Mouse (Mus musculus) liver, embryonic 15.5 days (tissue): Measurements from ENCODE around the gene Ano1. TPM values are rescaled to one million over a fixed set of nuclear protein-coding genes. Genes with fewer than 3 reads are reported as not detected.

Experiments
- ATAC-seq: fragments of 200-750 bp; cut with Nextera tagmentation; 2 replicates; pipeline ENCODE4 v1.8.0; 2017; ENCODE audit warnings: moderate number of reproducible peaks, mild to moderate bottlenecking, moderate library complexity; ENCODE audit not compliant: insufficient read depth
- H3K27ac ChIP-seq: fragments of 300-500 bp; sonication (generic); replicated peaks from 2 replicates; pipeline ENCODE4 v1.5.1; 2015; ENCODE audit warnings: mild to moderate bottlenecking, inconsistent platforms
- H3K27me3 ChIP-seq: fragments of 300-500 bp; sonication (generic); 2 replicates; pipeline ENCODE4 v1.6.1; 2015; ENCODE audit warnings: mild to moderate bottlenecking, inconsistent platforms
- H3K36me3 ChIP-seq: fragments of 300-500 bp; sonication (generic); replicated peaks from 2 replicates; pipeline ENCODE4 v1.6.1; 2015; ENCODE audit warnings: moderate library complexity, mild to moderate bottlenecking, inconsistent platforms
- H3K4me1 ChIP-seq: fragments of 300-500 bp; sonication (generic); replicated peaks from 2 replicates; pipeline ENCODE4 v1.6.1; 2015; ENCODE audit warnings: inconsistent platforms
- H3K4me2 ChIP-seq: fragments of 300-500 bp; sonication (generic); 2 replicates; pipeline ENCODE4 v1.6.1; 2015; ENCODE audit warnings: moderate library complexity, mild to moderate bottlenecking, inconsistent platforms
- H3K4me3 ChIP-seq: fragments of 300-500 bp; sonication (generic); replicated peaks from 2 replicates; pipeline ENCODE4 v1.5.1; 2015; ENCODE audit warnings: mild to moderate bottlenecking, inconsistent platforms
- H3K9ac ChIP-seq: fragments of 300-500 bp; sonication (generic); 2 replicates; pipeline ENCODE4 v1.6.1; 2015; ENCODE audit warnings: moderate library complexity, mild to moderate bottlenecking, inconsistent platforms
- H3K9me3 ChIP-seq: fragments of 300-500 bp; sonication (generic); replicated peaks from 2 replicates; pipeline ENCODE4 v1.6.1; 2016; ENCODE audit warnings: inconsistent platforms
- WGBS: fragments of 180-500 bp; shearing (Covaris S2); methylation state at CpG from one replicate; pipeline ENCODE4 v1.1.7; 2015; ENCODE audit warnings: mixed read lengths; ENCODE audit not compliant: insufficient replicate concordance; 5-methylcytosine and 5-hydroxymethylcytosine counted together
- polyA plus RNA-seq: library from polyadenylated mRNA; unstranded; fragments of >200 nt; fragmentation: Nextera tagmentation; extraction: Ambion mirVana; gene quantifications from 2 replicates; pipeline ENCODE4 v1.2.1, GENCODE M21; 2015

Ano1 gene
- polyA plus RNA-seq, 1 experiment from 2014 or later, result 1.4 TPM

- Histone ChIP-seq H3K27ac (0 out of 2 replicates have a peak overlapping the region, but pooled peaks have one; percentile 88), H3K9me3 (no peaks in the 10 kb centered on the region), H3K4me1 (peaks cover 51% of the 10 kb centered on the region), H3K4me2 (no peak overlapping the region), H3K9ac (no peak overlapping the region), H3K36me3 (no peaks in the 10 kb centered on the region), H3K4me3 (no peak overlapping the region), H3K27me3 (no peaks in the 10 kb centered on the region)
- ATAC-seq, result no peak
- WGBS, result 74% methylated on average over 4 of the region's 4 CpGs
Observed at GRCm38 (mm10) chr7:144746466-144746865, 5.3 kb downstream of the Ano1 start.

DNA sequence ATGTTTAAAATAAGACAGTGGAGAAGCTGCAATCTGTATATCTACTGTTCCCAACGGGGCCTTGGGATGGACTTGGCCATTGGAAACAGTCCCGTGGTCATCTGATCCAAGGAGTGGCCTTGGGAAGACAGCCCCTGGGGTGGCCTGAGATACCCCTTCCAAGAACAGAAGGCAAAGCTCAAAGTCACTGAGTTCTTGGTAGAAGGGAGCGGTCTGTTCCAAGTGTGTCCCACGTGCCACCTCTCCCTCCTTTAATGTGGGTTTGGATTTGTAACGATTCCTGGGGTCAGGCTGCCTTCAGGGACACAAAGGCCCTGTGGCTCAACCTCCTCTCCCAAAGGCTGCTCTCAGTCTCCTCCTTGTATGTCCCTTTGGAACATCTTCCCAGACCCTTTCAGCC is 7.9 kb downstream of the Ano1 start:
- H3K9ac ChIP-seq, result no peak overlapping the region
- no peak overlapping the region for H3K4me3 ChIP-seq
- WGBS, result 77% methylated on average over 5 of the region's 5 CpGs
- H3K4me2 ChIP-seq, result no peak overlapping the region
- no peak overlapping the region for H3K27ac ChIP-seq
- peaks cover 46% of the 10 kb centered on the region for H3K4me1 ChIP-seq
- H3K36me3 ChIP-seq, result no peaks in the 10 kb centered on the region
- H3K9me3 ChIP-seq, result no peaks in the 10 kb centered on the region
- H3K27me3 ChIP-seq, result peaks cover 7% of the 10 kb centered on the region
- no peak for ATAC-seq

- peaks cover 37% of the 10 kb centered on the region for H3K27me3 ChIP-seq
- no peak overlapping the region for H3K27ac ChIP-seq
- H3K9me3 ChIP-seq, result no peaks in the 10 kb centered on the region
- no peak overlapping the region for H3K4me2 ChIP-seq
- H3K36me3 ChIP-seq, result no peaks in the 10 kb centered on the region
- whole genome bisulfite sequencing, result 69% methylated on average over 7 of the region's 7 CpGs
- no peak overlapping the region for H3K4me3 ChIP-seq
- H3K9ac ChIP-seq, result no peak overlapping the region
- no peak for ATAC-seq
- peaks cover 40% of the 10 kb centered on the region for H3K4me1 ChIP-seq
Observed at GRCm38 (mm10) chr7:144740643-144741042, 11.1 kb downstream of the Ano1 start.

- 5% methylated on average over 3 of the region's 3 CpGs for WGBS
- peak; percentile 55; the same call in 1 of the 2 replicates for ATAC-seq
- H3K9ac ChIP-seq, result no peak overlapping the region
- H3K27me3 ChIP-seq, result peaks cover 41% of the 10 kb centered on the region
- 0 out of 2 replicates have a peak overlapping the region, but pooled peaks have one; percentile 22 for H3K27ac ChIP-seq
- no peaks in the 10 kb centered on the region for H3K36me3 ChIP-seq
- no peak overlapping the region for H3K4me2 ChIP-seq
- no peaks in the 10 kb centered on the region for H3K9me3 ChIP-seq
- no peak overlapping the region for H3K4me3 ChIP-seq
- H3K4me1 ChIP-seq, result peaks cover 40% of the 10 kb centered on the region
Observed at GRCm38 (mm10) chr7:144739810-144740209, 12.0 kb downstream of the Ano1 start.

DNA sequence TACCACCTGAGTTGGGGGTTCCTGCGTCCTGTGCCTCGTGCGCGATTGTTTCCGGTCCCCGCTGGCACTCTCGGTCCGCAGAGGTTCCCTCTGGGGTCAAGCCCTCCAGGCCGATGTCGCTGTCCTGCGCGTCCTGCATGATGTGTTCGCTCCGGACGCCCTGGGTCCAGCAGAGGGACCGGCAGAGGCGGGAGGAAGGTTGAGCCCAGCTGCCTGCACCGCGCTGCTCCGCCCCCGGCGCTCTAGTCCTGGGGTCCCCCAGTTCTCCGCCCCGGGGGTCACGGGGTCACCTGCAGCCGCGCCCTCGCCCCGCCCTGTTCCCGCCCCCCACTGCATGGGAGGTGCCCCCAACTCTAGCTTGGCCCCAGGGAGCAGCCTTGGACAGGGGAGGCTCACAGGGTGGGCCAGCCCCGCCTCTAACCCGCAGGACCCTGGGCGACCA is 13.4 kb downstream of the Ano1 start:
- WGBS, result 1% methylated on average over 33 of the region's 33 CpGs
- peaks cover 45% of the 10 kb centered on the region for H3K4me1 ChIP-seq
- peak overlapping the region; percentile 58 for H3K4me3 ChIP-seq
- peak overlapping the region; percentile 81 for H3K4me2 ChIP-seq
- H3K27ac ChIP-seq, result no peak overlapping the region
- peak overlapping the region; percentile 51 for H3K9ac ChIP-seq
- H3K9me3 ChIP-seq, result no peaks in the 10 kb centered on the region
- peaks cover 41% of the 10 kb centered on the region for H3K27me3 ChIP-seq
- no peaks in the 10 kb centered on the region for H3K36me3 ChIP-seq
- ATAC-seq, result peak; percentile 41

DNA sequence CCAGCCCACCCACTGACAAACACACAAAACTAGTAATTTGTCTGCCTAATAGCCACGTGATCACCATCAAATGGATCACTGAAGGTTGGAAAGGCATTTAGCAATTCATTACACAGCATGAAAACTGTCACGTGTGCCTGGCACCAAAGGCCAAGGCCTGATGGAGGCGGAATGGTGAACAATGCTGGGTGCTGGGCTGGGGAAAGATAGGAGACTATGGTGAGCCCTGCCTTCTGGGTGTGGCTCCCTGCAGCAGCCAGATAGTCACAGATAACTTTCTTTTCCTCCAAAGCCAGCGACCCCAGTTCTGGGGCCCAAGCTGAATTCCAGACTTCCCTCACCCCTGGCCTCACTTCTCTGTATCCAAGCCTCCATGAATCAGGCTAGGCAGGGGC is 19.9 kb downstream of the Ano1 start:
- H3K9me3 ChIP-seq, result no peaks in the 10 kb centered on the region
- H3K27me3 ChIP-seq, result peaks cover 15% of the 10 kb centered on the region
- H3K4me2 ChIP-seq, result peak overlapping the region; percentile 50
- H3K27ac ChIP-seq, result peak overlapping the region; percentile 84
- H3K36me3 ChIP-seq, result no peaks in the 10 kb centered on the region
- 0 out of 2 replicates have a peak overlapping the region, but pooled peaks have one; percentile 18 for H3K9ac ChIP-seq
- peaks cover 54% of the 10 kb centered on the region for H3K4me1 ChIP-seq
- WGBS, result 11% methylated on average over 4 of the region's 4 CpGs
- no peak overlapping the region for H3K4me3 ChIP-seq
- ATAC-seq, result peak; percentile 84

DNA sequence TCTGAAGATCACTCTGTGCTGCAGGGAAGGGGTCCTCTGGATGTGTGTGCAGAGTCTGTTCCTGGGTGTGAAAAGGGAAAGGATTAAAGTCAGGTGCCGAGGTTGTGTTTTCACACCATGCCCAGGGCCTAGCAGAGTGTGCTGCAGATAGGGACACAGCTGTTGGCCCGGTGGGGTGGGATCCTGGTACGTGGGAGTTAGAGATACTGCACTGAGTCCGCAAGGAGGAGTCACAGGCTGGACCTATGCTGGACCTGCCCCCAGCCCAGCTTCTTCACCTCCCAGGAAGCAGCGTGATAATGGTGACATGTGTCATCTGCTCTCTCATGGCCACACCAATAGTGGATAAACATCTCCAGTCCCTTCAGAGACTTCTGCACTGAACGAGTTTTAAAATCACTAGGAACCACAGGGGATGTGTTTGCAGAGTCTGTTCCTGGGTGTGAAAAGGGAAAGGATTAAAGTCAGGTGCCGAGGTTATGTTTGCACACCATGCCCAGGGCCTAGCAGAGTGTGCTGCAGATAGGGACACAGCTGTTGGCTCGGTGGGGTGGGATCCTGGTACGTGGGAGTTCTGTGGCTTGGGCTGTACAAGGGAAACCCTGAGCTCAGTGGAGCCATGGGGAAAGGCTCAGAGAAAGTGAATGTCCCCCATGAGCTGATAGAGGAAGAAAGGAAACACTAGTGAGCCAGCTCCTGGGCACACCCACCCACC is 20.4 kb downstream of the Ano1 start:
- ATAC-seq, result peak; percentile 90
- H3K27ac ChIP-seq, result peak overlapping the region; percentile 84
- peak overlapping the region; percentile 50 for H3K4me2 ChIP-seq
- no peaks in the 10 kb centered on the region for H3K36me3 ChIP-seq
- no peak overlapping the region for H3K4me3 ChIP-seq
- peaks cover 9% of the 10 kb centered on the region for H3K27me3 ChIP-seq
- WGBS, result 7% methylated on average over 9 of the region's 9 CpGs
- peaks cover 52% of the 10 kb centered on the region for H3K4me1 ChIP-seq
- H3K9ac ChIP-seq, result peak overlapping the region; percentile 18; the same call in 1 of the 2 replicates
- H3K9me3 ChIP-seq, result no peaks in the 10 kb centered on the region

DNA sequence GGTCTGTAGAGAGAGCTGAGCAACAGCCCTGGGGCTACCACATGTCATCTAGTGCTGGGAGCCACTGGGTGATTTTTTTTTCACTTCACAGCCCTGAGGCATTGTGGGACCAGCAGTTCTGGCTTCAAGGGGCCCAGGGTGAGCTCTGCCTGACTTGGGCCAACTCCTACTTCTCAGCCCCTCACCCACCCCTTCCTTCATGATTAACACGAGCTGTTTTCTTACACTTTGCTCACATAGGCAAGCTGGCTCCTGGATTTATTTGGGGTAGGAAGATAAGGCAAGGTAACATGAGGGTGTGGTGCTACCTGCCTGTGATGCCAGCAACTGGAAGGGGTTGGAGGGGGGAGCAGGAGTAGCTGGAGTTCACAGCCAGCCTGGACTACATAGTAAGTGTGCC is 27.5 kb downstream of the Ano1 start:
- Histone ChIP-seq H3K9me3 (no peaks in the 10 kb centered on the region), H3K4me2 (no peak overlapping the region), H3K4me1 (peaks cover 7% of the 10 kb centered on the region; the same call in 1 of the 2 replicates), H3K36me3 (no peaks in the 10 kb centered on the region), H3K27ac (no peak overlapping the region), H3K27me3 (0 out of 2 replicates have a peak, but pooled peaks cover 3% of the 10 kb centered on the region), H3K4me3 (no peak overlapping the region), H3K9ac (no peak overlapping the region)
- ATAC-seq, result no peak
- 12% methylated on average over 1 of the region's 1 CpGs for WGBS

- WGBS, result 64% methylated on average over 4 of the region's 4 CpGs
- H3K4me2 ChIP-seq, result no peak overlapping the region
- H3K4me3 ChIP-seq, result no peak overlapping the region
- no peak overlapping the region for H3K9ac ChIP-seq
- no peaks in the 10 kb centered on the region for H3K4me1 ChIP-seq
- no peaks in the 10 kb centered on the region for H3K9me3 ChIP-seq
- no peak overlapping the region for H3K27ac ChIP-seq
- ATAC-seq, result no peak
- H3K27me3 ChIP-seq, result 0 out of 2 replicates have a peak, but pooled peaks cover 7% of the 10 kb centered on the region
- no peaks in the 10 kb centered on the region for H3K36me3 ChIP-seq
Observed at GRCm38 (mm10) chr7:144719956-144720355, 31.8 kb downstream of the Ano1 start.

GRCm38 (mm10) chr7:144717736-144718135 is 34.0 kb downstream of the Ano1 start:
- Histone ChIP-seq H3K27ac (no peak overlapping the region), H3K4me1 (no peaks in the 10 kb centered on the region), H3K36me3 (no peaks in the 10 kb centered on the region), H3K4me2 (no peak overlapping the region), H3K9me3 (no peaks in the 10 kb centered on the region), H3K4me3 (no peak overlapping the region), H3K27me3 (peaks cover 6% of the 10 kb centered on the region; the same call in 1 of the 2 replicates), H3K9ac (no peak overlapping the region)
- no peak for ATAC-seq
- WGBS, result 62% methylated on average over 5 of the region's 5 CpGs

GRCm38 (mm10) chr7:144697870-144698269 is 53.9 kb downstream of the Ano1 start:
- H3K9me3 ChIP-seq, result no peaks in the 10 kb centered on the region
- H3K4me1 ChIP-seq, result no peaks in the 10 kb centered on the region
- no peak overlapping the region for H3K4me3 ChIP-seq
- no peaks in the 10 kb centered on the region for H3K27me3 ChIP-seq
- 56% methylated on average over 9 of the region's 9 CpGs for WGBS
- H3K4me2 ChIP-seq, result no peak overlapping the region
- H3K9ac ChIP-seq, result no peak overlapping the region
- H3K27ac ChIP-seq, result no peak overlapping the region
- no peaks in the 10 kb centered on the region for H3K36me3 ChIP-seq
- no peak for ATAC-seq
